Mouse (Mus musculus): Measurements from ENCODE around the gene Pitpnm2. TPM values are rescaled to one million over a fixed set of nuclear protein-coding genes. Genes with fewer than 3 reads are reported as not detected.

Gene Pitpnm2
- polyA plus RNA-seq, 1 experiment from 2014 or later: 9.8 TPM

DNA sequence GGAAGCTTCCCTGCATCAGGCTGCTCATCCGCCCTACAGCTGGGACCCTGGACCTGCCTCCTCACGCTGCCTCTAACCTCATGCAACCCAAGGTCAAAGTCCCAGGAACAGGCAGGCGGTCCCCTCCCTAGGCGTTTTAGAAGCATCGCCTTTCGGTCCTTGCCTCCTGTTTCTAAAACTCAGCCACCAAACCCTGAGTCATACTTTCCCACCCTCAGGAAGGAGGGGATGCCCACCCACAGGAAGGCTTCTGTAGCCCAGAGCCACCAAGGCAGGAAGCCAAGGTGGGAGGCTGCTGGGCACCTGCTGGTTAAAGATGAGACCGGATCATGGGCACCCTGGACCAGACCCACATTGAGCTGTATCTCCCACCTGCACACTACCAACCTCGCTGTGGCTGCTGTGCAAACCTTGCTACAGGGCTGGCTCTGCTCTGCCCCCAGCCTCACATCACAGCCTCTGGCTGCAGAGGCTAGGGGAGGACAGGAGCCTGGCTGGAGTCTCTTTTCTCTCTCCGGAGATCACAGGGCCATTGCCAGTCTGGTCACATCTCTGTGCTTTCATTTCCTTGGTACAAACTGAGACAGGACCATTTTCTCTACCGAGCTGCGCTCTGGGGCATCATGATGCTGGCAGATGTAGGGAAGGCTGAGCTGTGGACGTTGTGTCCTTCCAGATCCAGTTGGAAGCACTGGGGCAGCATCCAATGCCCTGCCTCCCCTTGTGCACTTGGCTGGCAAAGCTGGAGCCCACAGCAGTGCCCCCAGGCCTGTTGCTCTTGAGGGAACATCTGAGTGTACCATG is 61.9 kb downstream of the Pitpnm2 start:
- Histone ChIP-seq H3K4me3 (ENCODE audit: low read depth, low read length) (no peak overlapping the region), H3K9me3 (ENCODE audit: low read depth, low read length) (no peaks in the 10 kb centered on the region), H3K4me2 (peak overlapping the region; percentile 44; the same call in 1 of the 2 replicates), H3K27me3 (ENCODE audit: insufficient read depth, low read length) (no peaks in the 10 kb centered on the region), H3K27ac (ENCODE audit: low read depth) (no peak overlapping the region; the same call in 1 of the 2 replicates), H3K36me3 (ENCODE audit: insufficient read depth) (no peaks in the 10 kb centered on the region), H3K4me1 (ENCODE audit: insufficient read depth) (peaks cover 18% of the 10 kb centered on the region), H3K9ac (no peak overlapping the region)
- 0 out of 2 replicates have a peak, but pooled peaks have one; percentile 5 for ATAC-seq (ENCODE audit: insufficient read depth)
- no peak for DNase-seq
- no peak for TF ChIP-seq CTCF (IDR thresholded peaks at IDR 0.05; ENCODE audit: low read depth)
- 64% methylated on average over 12 of the region's 12 CpGs for WGBS

DNA sequence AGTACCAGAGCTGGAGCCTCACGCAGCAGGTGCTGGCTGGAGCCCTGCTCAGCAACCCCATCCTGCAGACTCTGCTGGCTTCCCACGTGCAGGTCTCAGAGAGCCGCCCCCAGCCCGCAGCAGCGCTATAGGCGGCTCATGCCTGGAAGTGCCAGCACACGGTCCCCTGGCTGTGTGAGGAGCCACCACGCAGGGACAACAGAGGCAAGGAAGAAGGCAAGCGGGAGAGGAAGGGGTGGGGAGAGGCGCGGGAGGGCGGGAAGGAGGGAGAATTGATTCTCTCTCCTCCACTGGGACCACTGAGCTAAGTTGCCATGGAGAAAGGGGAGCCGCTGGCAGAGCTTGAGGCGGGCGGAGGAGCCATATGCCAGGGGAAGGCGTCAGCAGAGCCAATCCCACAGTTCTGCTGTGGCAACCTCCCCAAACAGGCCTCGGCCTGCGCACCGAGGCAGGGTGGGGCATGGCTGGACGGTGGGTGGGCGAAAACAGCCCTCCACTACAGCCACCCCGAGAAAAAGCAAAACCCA is 62.5 kb downstream of the Pitpnm2 start:
- ATAC-seq (ENCODE audit: insufficient read depth): peak; percentile 45; the same call in 1 of the 2 replicates
- no peak for DNase-seq

DNA sequence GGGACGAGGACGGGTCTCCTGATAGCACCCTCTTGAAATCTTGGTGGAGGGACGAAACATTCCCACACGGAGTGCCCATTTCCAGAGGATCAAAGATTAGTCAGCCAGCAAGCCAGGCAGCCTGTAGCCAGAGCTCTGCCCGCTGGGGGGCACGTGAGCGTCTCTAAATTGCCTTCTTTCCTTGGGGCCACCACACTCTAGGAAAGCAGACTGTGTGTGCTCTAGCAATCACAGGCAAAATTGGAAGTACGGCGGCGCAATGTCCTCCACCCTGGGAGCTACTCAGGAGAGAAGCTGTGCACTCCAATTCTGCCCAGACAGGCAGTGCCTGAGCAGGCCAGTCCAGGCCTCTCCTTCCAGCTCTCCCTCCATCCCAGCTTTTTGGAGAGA is 63.1 kb downstream of the Pitpnm2 start:
- no peak overlapping the region for H3K9ac ChIP-seq
- 65% methylated on average over 10 of the region's 10 CpGs for WGBS

More for the DNA sequence above, 62.5 kb downstream of the Pitpnm2 start:
- H3K9me3 ChIP-seq (ENCODE audit: low read depth, low read length): no peaks in the 10 kb centered on the region
- no peak overlapping the region; the same call in 1 of the 2 replicates for H3K27ac ChIP-seq (ENCODE audit: low read depth)
- peaks cover 18% of the 10 kb centered on the region for H3K4me1 ChIP-seq (ENCODE audit: insufficient read depth)
- no peaks in the 10 kb centered on the region for H3K27me3 ChIP-seq (ENCODE audit: insufficient read depth, low read length)
- peak overlapping the region; percentile 44; the same call in 1 of the 2 replicates for H3K4me2 ChIP-seq
- WGBS: 22% methylated on average over 22 of the region's 22 CpGs
- H3K36me3 ChIP-seq (ENCODE audit: insufficient read depth): no peaks in the 10 kb centered on the region
- no peak overlapping the region for H3K4me3 ChIP-seq (ENCODE audit: low read depth, low read length)
- TF ChIP-seq CTCF (IDR thresholded peaks at IDR 0.05; ENCODE audit: low read depth): no peak
- peak overlapping the region; percentile 31; the same call in 1 of the 2 replicates for H3K9ac ChIP-seq

DNA sequence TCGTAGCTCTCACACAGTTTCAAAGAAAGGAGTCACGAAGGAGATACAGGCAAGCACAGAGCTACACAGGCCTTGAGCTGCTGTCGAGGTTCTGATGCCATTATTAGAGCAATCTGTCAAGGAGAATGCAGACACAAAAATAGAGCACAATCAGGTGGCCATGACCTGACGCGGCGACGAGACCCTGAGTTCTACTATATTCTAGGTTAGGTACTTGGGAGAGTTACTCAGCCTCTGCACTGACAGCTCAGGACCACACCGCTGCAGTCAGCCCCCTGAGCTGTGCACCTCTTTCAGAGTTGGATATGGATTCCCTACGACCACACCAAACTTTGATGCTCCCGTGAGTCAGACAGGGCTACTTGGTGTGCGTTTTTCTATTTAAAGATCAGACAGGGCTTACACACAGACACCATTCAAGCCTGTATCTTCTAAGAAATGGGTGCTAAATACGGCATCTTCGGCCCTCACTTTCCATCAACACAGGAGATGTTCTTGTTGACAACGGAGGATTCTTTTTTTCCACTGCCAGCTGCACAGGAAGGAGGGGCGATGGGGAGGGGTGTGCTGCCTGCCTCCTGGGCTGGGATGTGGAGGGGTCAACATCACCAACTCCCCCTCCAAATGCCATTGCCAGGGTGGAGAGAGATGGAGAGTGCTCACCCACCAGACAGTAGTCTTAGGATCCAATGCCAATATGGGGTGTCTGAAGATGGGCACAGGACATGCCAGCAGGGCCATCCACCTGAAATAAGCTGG is 63.7 kb downstream of the Pitpnm2 start:
- H3K9ac ChIP-seq: no peak overlapping the region
- DNase-seq: no peak
- no peak for ATAC-seq (ENCODE audit: insufficient read depth)
- H3K36me3 ChIP-seq (ENCODE audit: insufficient read depth): no peaks in the 10 kb centered on the region
- WGBS: 69% methylated on average over 15 of the region's 15 CpGs
- TF ChIP-seq CTCF (IDR thresholded peaks at IDR 0.05; ENCODE audit: low read depth): no peak
- H3K9me3 ChIP-seq (ENCODE audit: low read depth, low read length): no peaks in the 10 kb centered on the region
- H3K4me1 ChIP-seq (ENCODE audit: insufficient read depth): peaks cover 18% of the 10 kb centered on the region
- H3K27ac ChIP-seq (ENCODE audit: low read depth): peak overlapping the region; percentile 33; the same call in 1 of the 2 replicates
- no peaks in the 10 kb centered on the region for H3K27me3 ChIP-seq (ENCODE audit: insufficient read depth, low read length)
- no peak overlapping the region for H3K4me3 ChIP-seq (ENCODE audit: low read depth, low read length)
- no peak overlapping the region for H3K4me2 ChIP-seq

More for the DNA sequence above, 63.1 kb downstream of the Pitpnm2 start:
- TF ChIP-seq CTCF (IDR thresholded peaks at IDR 0.05; ENCODE audit: low read depth): no peak; the same call in 1 of the 2 replicates
- no peaks in the 10 kb centered on the region for H3K9me3 ChIP-seq (ENCODE audit: low read depth, low read length)
- ATAC-seq (ENCODE audit: insufficient read depth): 0 out of 2 replicates have a peak, but pooled peaks have one; percentile 25
- no peak overlapping the region for H3K27ac ChIP-seq (ENCODE audit: low read depth)
- peaks cover 18% of the 10 kb centered on the region for H3K4me1 ChIP-seq (ENCODE audit: insufficient read depth)
- H3K4me3 ChIP-seq (ENCODE audit: low read depth, low read length): no peak overlapping the region
- no peak for DNase-seq
- H3K27me3 ChIP-seq (ENCODE audit: insufficient read depth, low read length): no peaks in the 10 kb centered on the region
- H3K36me3 ChIP-seq (ENCODE audit: insufficient read depth): no peaks in the 10 kb centered on the region
- peak overlapping the region; percentile 44; the same call in 1 of the 2 replicates for H3K4me2 ChIP-seq

DNA sequence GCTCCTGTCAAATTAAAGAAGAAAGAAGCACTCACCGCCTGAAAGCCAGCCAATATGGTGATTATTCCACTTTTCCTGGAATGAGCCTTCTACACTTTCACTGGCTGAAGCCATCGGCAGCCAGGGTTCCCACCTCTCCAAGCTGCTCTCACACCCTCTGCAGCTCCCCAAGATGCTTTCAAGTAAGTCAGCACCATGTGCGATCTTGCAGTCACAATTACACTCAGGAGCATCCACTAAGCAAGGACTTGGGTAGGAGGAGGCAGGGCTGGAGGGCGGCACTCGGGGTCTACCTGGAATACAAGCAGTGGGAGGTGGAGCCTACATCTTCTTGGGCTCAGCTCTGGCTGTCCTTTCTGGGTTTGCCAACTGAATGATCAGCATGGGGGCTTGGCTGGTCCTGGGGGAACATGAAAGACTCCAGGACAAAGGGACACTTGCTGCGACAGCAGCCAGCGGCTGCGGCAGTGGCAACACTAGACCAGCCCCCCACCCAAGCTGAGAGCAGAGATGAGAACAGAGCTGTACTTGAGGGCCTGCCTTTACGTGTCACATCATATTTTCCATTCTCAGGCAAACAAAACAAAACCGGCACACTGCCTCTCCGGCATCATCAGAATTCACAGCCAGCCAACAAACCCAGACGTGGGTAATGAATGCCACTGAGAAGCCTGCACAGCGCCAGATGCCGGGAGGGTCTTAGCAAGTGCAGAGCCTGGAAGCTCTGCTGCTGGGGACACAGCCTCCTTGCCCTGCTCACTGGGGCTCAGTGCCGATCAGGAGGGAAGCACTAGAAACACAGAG is 64.5 kb downstream of the Pitpnm2 start:
- no peak overlapping the region for H3K4me3 ChIP-seq (ENCODE audit: low read depth, low read length)
- ATAC-seq (ENCODE audit: insufficient read depth) (no peak), DNase-seq (no peak)
- no peak overlapping the region for H3K9ac ChIP-seq
- H3K4me2 ChIP-seq: no peak overlapping the region
- WGBS: 46% methylated on average over 15 of the region's 15 CpGs
- H3K27ac ChIP-seq (ENCODE audit: low read depth): peak overlapping the region; percentile 33; the same call in 1 of the 2 replicates
- H3K9me3 ChIP-seq (ENCODE audit: low read depth, low read length): no peaks in the 10 kb centered on the region
- no peak for TF ChIP-seq CTCF (IDR thresholded peaks at IDR 0.05; ENCODE audit: low read depth)
- H3K27me3 ChIP-seq (ENCODE audit: insufficient read depth, low read length): no peaks in the 10 kb centered on the region
- H3K4me1 ChIP-seq (ENCODE audit: insufficient read depth): peaks cover 18% of the 10 kb centered on the region
- no peaks in the 10 kb centered on the region for H3K36me3 ChIP-seq (ENCODE audit: insufficient read depth)

DNA sequence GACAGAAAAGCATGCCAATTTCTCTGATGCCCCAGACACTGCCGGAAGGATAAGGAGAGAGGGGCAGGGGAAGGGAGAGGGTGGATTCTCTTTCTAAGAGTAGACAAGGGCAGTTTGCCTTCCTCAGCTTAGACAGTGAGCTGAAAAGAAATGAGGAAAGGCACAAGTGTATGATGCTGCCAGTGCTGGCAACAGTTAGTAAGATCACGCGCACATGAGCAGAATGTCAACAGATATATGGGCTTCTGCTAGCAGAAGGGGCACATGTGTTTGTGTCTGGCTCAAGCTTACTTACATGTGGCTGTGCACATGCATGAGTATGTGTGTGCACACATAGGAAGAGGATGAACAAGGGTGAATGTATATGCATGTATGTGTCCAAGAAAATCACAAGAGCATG is 65.4 kb downstream of the Pitpnm2 start:
- H3K27me3 ChIP-seq (ENCODE audit: insufficient read depth, low read length): no peaks in the 10 kb centered on the region
- TF ChIP-seq CTCF (IDR thresholded peaks at IDR 0.05; ENCODE audit: low read depth): no peak
- no peaks in the 10 kb centered on the region for H3K36me3 ChIP-seq (ENCODE audit: insufficient read depth)
- 80% methylated on average over 3 of the region's 3 CpGs for WGBS
- H3K27ac ChIP-seq (ENCODE audit: low read depth): no peak overlapping the region
- peaks cover 18% of the 10 kb centered on the region for H3K4me1 ChIP-seq (ENCODE audit: insufficient read depth)
- no peak overlapping the region for H3K4me3 ChIP-seq (ENCODE audit: low read depth, low read length)
- H3K9me3 ChIP-seq (ENCODE audit: low read depth, low read length): no peaks in the 10 kb centered on the region
- ATAC-seq (ENCODE audit: insufficient read depth): no peak
- H3K4me2 ChIP-seq: no peak overlapping the region
- H3K9ac ChIP-seq: no peak overlapping the region
- DNase-seq: no peak
